Mouse (Mus musculus) C2C12 (cell line): ENCODE results near the gene Stau1.

Source experiments
- CEBPB ChIP-seq: IDR thresholded peaks from one replicate; pipeline ENCODE4 v1.6.1; 2011; ENCODE audit warnings: low read depth, mild to moderate bottlenecking, control low read depth, moderate library complexity
- CTCF ChIP-seq: IDR thresholded peaks from one replicate; pipeline ENCODE4 v1.5.1; 2011; ENCODE audit not compliant: control insufficient read depth, insufficient read depth, insufficient read length
- FOSL1 ChIP-seq: IDR thresholded peaks from one replicate; pipeline ENCODE4 v1.8.0; 2011; ENCODE audit warnings: mild to moderate bottlenecking, low read length; ENCODE audit not compliant: poor library complexity, insufficient read depth, severe bottlenecking
- MAX ChIP-seq: IDR thresholded peaks from one replicate; pipeline ENCODE4 v1.6.1; 2011; ENCODE audit warnings: mild to moderate bottlenecking, control low read depth
- MYOD1 ChIP-seq: IDR thresholded peaks from one replicate; pipeline ENCODE4 v1.6.1; 2011; ENCODE audit warnings: low read depth; ENCODE audit not compliant: control insufficient read depth, insufficient read length
- MYOG ChIP-seq: IDR thresholded peaks from one replicate; pipeline ENCODE4 v1.6.1; 2011; ENCODE audit not compliant: control insufficient read depth, insufficient read length; ENCODE audit errors: extremely low read depth
- USF1 ChIP-seq: IDR thresholded peaks from one replicate; pipeline ENCODE4 v1.6.1; 2011; ENCODE audit warnings: low read depth, mild to moderate bottlenecking, control low read depth, moderate library complexity

- no peak for TF ChIP-seq CTCF
- no peak for TF ChIP-seq USF1
- no peak for TF ChIP-seq CEBPB
- TF ChIP-seq MAX, result no peak
- TF ChIP-seq MYOG, result no peak
- no peak for TF ChIP-seq FOSL1
- no peak for TF ChIP-seq MYOD1
Observed at GRCm38 (mm10) chr2:166963257-166963656, 32.8 kb downstream of the Stau1 start.
